Mouse (Mus musculus) lung, embryonic 14.5 days (tissue): ENCODE measurements around the gene Igsf8. TPM values are rescaled to one million over a fixed set of nuclear protein-coding genes. Genes with fewer than 3 reads are reported as not detected.

Source experiments
- ATAC-seq: fragments of 200-750 bp; cut with Nextera tagmentation; 2 replicates; pipeline ENCODE4 v1.8.0; 2017; ENCODE audit warnings: mild to moderate bottlenecking, moderate TSS enrichment, moderate library complexity; ENCODE audit not compliant: insufficient read depth
- DNase-seq: peaks from one replicate; pipeline ENCODE4 v3.0.0-alpha.2; 2015
- H3K27ac ChIP-seq: fragments of 300-500 bp; sonication (generic); 2 replicates; pipeline ENCODE4 v1.5.1; 2014; ENCODE audit warnings: low read depth, mild to moderate bottlenecking, moderate library complexity
- H3K27me3 ChIP-seq: fragments of 300-500 bp; sonication (generic); 2 replicates; pipeline ENCODE4 v1.6.1; 2014; ENCODE audit warnings: low read length, control low read depth; ENCODE audit not compliant: insufficient read depth
- H3K36me3 ChIP-seq: fragments of 300-500 bp; sonication (generic); 2 replicates; pipeline ENCODE4 v1.6.1; 2014; ENCODE audit warnings: control low read depth; ENCODE audit not compliant: insufficient read depth
- H3K4me1 ChIP-seq: fragments of 300-500 bp; sonication (generic); 2 replicates; pipeline ENCODE4 v1.6.1; 2014; ENCODE audit warnings: antibody characterized with exemption, control low read depth; ENCODE audit not compliant: insufficient read depth
- H3K4me2 ChIP-seq: fragments of 300-500 bp; sonication (generic); 2 replicates; pipeline ENCODE4 v1.6.1; 2014; ENCODE audit warnings: mild to moderate bottlenecking
- H3K4me3 ChIP-seq: fragments of 300-500 bp; sonication (generic); 2 replicates; pipeline ENCODE4 v1.5.1; 2014; ENCODE audit warnings: low read depth, low read length
- H3K9ac ChIP-seq: fragments of 300-500 bp; sonication (generic); 2 replicates; pipeline ENCODE4 v1.6.1; 2014
- H3K9me3 ChIP-seq: fragments of 300-500 bp; sonication (generic); 2 replicates; pipeline ENCODE4 v1.6.1; 2016; ENCODE audit warnings: low read depth, low read length, control low read depth
- CTCF ChIP-seq: IDR thresholded peaks from 2 replicates; pipeline ENCODE4 v1.5.1; 2016; ENCODE audit warnings: antibody characterized with exemption, low read depth
- WGBS: fragments of 180-500 bp; shearing (Covaris S2); extraction: QIAGEN DNeasy Blood & Tissue Kit; methylation state at CpG from one replicate; pipeline ENCODE4 v1.1.7; 2014; 5-methylcytosine and 5-hydroxymethylcytosine counted together
- polyA plus RNA-seq: library from polyadenylated mRNA; unstranded; fragments of >200 nt; fragmentation: Nextera tagmentation; extraction: Ambion mirVana; gene quantifications from 2 replicates; pipeline ENCODE4 v1.2.1, GENCODE M21; 2014

Gene Igsf8
- polyA plus RNA-seq, 1 experiment from 2014 or later = 47.8 TPM

DNA sequence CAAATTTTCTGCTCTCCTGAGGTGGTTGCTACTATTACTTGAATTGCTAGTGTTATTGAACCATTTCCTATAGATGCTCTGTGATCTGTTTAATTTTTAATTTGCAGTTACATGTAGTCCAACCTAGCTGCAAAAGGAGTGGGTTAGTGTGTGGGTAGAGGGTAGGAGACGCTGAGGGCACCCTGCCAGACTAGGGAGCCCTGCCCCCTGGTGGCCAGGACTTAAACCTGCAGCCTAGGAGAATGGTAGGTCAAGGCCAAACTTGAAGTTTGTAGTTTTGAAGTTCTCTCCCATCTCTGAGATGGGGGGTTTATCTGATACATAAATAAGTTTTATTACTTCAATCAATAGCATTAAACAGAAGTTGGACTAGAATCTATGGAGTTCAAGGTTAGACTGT lies 96.1 kb downstream of the Igsf8 start:
- Histone ChIP-seq H3K9me3 (no peaks in the 10 kb centered on the region), H3K27me3 (no peaks in the 10 kb centered on the region), H3K4me3 (no peak overlapping the region), H3K4me1 (no peaks in the 10 kb centered on the region), H3K27ac (no peak overlapping the region), H3K4me2 (no peak overlapping the region), H3K9ac (no peak overlapping the region), H3K36me3 (no peaks in the 10 kb centered on the region)
- DNase-seq (peak; percentile 75), ATAC-seq (peak; percentile 35; the same call in 1 of the 2 replicates)
- TF ChIP-seq CTCF = peak; percentile 90
- 4% methylated on average over 1 of the region's 1 CpGs for whole genome bisulfite sequencing

- Histone ChIP-seq H3K9me3 (no peaks in the 10 kb centered on the region), H3K27ac (no peak overlapping the region), H3K9ac (no peak overlapping the region), H3K4me2 (no peak overlapping the region), H3K27me3 (no peaks in the 10 kb centered on the region), H3K36me3 (no peaks in the 10 kb centered on the region), H3K4me1 (no peaks in the 10 kb centered on the region), H3K4me3 (no peak overlapping the region)
- no peak for ATAC-seq
- no peak for DNase-seq
- 77% methylated on average over 10 of the region's 10 CpGs for WGBS
- no peak for TF ChIP-seq CTCF
Observed at GRCm38 (mm10) chr1:172358341-172358740, 96.9 kb downstream of the Igsf8 start.

GRCm38 (mm10) chr1:172364684-172365083 lies 103.2 kb downstream of the Igsf8 start:
- peak; percentile 81 for ATAC-seq
- Histone ChIP-seq H3K9me3 (no peaks in the 10 kb centered on the region), H3K36me3 (no peaks in the 10 kb centered on the region), H3K4me3 (no peak overlapping the region), H3K27me3 (no peaks in the 10 kb centered on the region), H3K9ac (no peak overlapping the region), H3K4me1 (no peaks in the 10 kb centered on the region), H3K27ac (no peak overlapping the region), H3K4me2 (no peak overlapping the region)
- 6% methylated on average over 6 of the region's 6 CpGs for WGBS
- peak; percentile 77 for TF ChIP-seq CTCF
- peak; percentile 89 for DNase-seq

DNA sequence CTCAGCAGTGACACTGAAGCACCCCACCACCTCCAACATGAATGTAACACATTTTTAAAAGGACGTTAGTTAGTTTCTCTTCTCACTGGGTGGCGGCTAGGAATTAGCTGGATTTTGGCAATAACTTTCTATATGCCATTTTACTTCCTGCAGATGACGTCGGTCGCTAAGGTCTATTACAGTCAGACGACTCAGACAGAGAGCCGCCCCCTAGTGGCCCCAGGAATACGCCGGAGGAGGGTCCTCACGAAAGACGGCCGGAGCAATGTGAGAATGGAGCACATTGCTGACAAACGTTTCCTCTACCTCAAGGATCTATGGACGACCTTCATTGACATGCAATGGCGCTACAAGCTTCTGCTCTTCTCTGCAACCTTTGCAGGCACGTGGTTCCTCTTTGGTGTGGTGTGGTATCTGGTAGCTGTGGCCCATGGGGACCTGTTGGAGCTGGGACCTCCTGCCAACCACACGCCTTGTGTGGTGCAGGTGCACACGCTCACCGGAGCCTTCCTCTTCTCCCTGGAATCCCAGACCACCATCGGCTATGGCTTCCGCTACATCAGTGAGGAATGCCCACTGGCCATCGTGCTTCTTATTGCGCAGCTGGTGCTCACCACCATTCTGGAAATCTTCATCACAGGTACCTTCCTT lies 107.5 kb downstream of the Igsf8 start:
- no peak overlapping the region; the same call in 1 of the 2 replicates for H3K9ac ChIP-seq
- no peak overlapping the region for H3K4me3 ChIP-seq
- no peaks in the 10 kb centered on the region for H3K36me3 ChIP-seq
- peak; percentile 57; the same call in 1 of the 2 replicates for ATAC-seq
- DNase-seq = peak; percentile 86
- peak; percentile 74 for TF ChIP-seq CTCF
- 20% methylated on average over 23 of the region's 23 CpGs for WGBS
- H3K9me3 ChIP-seq = no peaks in the 10 kb centered on the region
- peak overlapping the region; percentile 40; the same call in 1 of the 2 replicates for H3K4me2 ChIP-seq
- no peak overlapping the region for H3K27ac ChIP-seq
- H3K4me1 ChIP-seq = no peaks in the 10 kb centered on the region
- H3K27me3 ChIP-seq = no peaks in the 10 kb centered on the region

Other genes with a start within 250 kb of the Igsf8 start
- 17.1 TPM in 2 replicates for gene Vangl2, start 233.2 kb upstream of the Igsf8 start, polyA plus RNA-seq
- not detected in 2 replicates for gene Nhlh1, start 204.1 kb upstream of the Igsf8 start, polyA plus RNA-seq
- 218 and 226 TPM in 2 replicates for gene Copa, start 179.1 kb upstream of the Igsf8 start, polyA plus RNA-seq
- 131 and 133 TPM in 2 replicates for gene Ncstn, start 178.8 kb upstream of the Igsf8 start, polyA plus RNA-seq
- gene Pex19, start 134.9 kb upstream of the Igsf8 start, polyA plus RNA-seq = 110 and 112 TPM in 2 replicates
- gene Dcaf8, start 113.6 kb upstream of the Igsf8 start, polyA plus RNA-seq = 108 and 111 TPM in 2 replicates
- 128 and 140 TPM in 2 replicates for gene Pea15a, start 54.8 kb upstream of the Igsf8 start, polyA plus RNA-seq
- 5.0 and 5.9 TPM in 2 replicates for gene Casq1, start 41.8 kb upstream of the Igsf8 start, polyA plus RNA-seq
- not detected in 2 replicates for gene Atp1a4, start 3.2 kb upstream of the Igsf8 start, polyA plus RNA-seq
- gene Atp1a2, start 36.4 kb downstream of the Igsf8 start, polyA plus RNA-seq = 1.3 and 1.4 TPM in 2 replicates
- 0.04 TPM in 1 of 2 replicates, not detected in the other for gene Kcnj9, start 67.7 kb downstream of the Igsf8 start, polyA plus RNA-seq
- gene Kcnj10, start 79.6 kb downstream of the Igsf8 start, polyA plus RNA-seq = 0.18 and 0.24 TPM in 2 replicates
- gene Pigm, start 114.9 kb downstream of the Igsf8 start, polyA plus RNA-seq = 9.0 and 9.9 TPM in 2 replicates
- gene Slamf9, start 213.7 kb downstream of the Igsf8 start, polyA plus RNA-seq = 0.32 and 1.0 TPM in 2 replicates
- 23.5 and 26.0 TPM in 2 replicates for gene Igsf9, start 220.1 kb downstream of the Igsf8 start, polyA plus RNA-seq
- 395 and 407 TPM in 2 replicates for gene Tagln2, start 238.4 kb downstream of the Igsf8 start, polyA plus RNA-seq